Mouse (Mus musculus) CD4-positive naive resting alpha-beta T cell, adult 57 days (primary cell): Measurements from ENCODE around the gene Slc22a17. TPM values are rescaled to one million over a fixed set of nuclear protein-coding genes. Genes with fewer than 3 reads are reported as not detected.

Experiments
- total RNA-seq: library from RNA; stranded (reverse); gene quantifications from one replicate; pipeline ENCODE4 v1.2.4, GENCODE M21; 2023

Slc22a17 gene
- total RNA-seq: 2.3 TPM

GRCm38 (mm10) chr14:54912886-54913285 is at the start of gene Slc22a17:
Gene Slc22a17 (minus strand): TSS chr14:54913132.

GRCm38 (mm10) chr14:54935904-54936830 is 23.2 kb upstream of the Slc22a17 start, which contains the start of gene Cmtm5:
Gene Cmtm5 (plus strand): TSS chr14:54936261.

DNA sequence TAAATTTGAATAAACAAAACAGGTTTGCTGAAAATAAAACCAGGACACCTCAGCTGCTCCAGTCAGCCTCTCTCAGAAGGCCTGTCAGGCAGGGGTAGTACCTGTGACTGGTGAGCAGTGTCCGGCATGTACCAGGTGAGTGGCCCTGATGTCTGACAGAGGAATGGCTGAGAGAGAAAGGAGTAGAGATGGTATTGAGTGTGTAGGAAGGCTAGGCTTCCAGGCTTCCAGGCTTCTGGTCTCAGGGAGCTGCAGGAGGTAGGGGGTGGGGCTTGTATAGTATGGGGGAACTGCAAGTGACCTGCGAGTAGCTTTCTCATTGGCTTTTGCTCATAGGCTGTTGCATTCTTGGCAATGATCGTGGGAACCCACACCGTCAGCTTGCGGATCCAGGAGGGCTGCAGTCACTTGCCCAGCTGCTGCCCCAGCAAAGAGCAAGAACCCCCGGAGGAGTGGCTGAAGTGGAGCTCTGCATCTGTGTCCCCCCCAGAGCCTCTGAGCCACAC is 19.8 kb upstream of the Slc22a17 start, which contains the start of gene Il25:
TSS of gene Il25 (plus strand) at position 51 of the 506 bp plus-strand sequence.

DNA sequence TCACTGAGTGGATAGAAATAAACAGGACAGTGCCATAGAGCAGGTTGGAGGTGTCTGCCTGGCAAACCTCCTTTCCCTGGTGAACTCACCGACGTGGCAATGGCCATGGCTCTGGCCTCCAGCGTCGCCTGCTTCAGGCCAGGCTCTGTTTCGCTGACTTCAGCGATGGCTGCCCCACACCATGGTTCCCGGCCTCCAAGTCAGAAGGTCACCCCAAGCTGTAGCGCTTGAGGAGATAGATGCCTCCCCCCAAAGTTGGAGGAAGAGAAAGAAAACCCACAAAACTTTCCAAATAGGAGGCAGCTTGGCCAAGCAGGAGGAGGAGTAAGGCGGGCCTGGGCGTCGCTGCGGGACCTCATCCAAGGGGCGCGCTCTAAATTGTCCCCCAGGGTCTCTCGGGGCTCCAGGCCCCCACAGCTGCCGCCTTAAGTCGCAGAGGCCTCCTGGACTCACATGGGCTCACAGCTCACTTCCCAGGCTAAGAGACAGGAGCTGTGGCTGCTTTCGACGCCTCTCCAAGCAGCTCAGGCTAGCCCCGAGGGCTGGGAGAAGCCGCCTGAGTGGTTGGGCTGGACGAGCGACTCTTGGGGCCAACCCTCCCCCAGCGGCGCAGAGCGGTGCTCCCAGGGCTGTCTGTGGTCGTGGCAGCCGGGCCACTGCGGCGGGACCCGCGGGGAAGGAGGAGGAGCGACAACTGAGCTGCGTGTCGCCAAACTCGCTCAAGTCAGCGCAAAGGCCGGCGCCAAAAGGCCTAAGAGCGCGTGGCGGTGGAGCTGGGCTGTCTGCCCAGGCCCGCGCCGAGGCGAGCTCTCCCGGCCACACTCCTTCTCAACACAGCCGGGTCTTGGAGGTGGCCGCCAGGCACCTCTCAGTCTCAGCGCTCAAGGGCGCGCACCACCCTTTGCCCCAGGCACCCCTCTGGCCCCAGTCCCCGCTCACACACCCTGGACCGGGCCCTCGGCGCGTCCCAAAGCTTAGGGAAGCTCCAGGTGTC is 12.7 kb upstream of the Slc22a17 start, which contains the start of gene Efs:
TSS of gene Efs (minus strand) at position 778 of the 994 bp plus-strand sequence.

DNA sequence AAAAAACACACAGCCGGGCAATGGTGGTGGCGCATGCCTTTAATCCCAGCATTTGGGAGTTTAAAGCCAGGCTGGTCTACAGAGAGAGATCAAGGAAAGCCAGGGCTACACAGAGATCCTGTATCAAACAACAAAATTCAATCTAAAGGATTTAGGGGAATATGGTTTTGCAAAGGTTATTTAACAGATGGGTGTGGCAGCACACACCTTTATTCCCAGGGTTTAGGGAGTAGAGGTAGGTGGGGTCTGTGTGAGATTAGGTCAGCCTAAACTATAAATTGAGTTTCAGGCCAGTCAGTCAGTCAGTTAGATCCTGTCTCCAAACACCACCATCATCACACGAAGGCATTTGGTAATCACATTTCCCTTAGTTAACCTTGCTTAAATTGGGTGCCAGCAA is 20.7 kb downstream of the Slc22a17 start, which contains the start of gene Pabpn1:
TSS of gene Pabpn1 (plus strand) at position 301 of the 400 bp plus-strand sequence.

GRCm38 (mm10) chr14:54883154-54884021 is 29.5 kb downstream of the Slc22a17 start, which contains the start of the genes Bcl2l2 and Gm20521:
Gene Bcl2l2 (plus strand): TSS chr14:54883377.
Gene Gm20521 (plus strand): TSS chr14:54883441.

DNA sequence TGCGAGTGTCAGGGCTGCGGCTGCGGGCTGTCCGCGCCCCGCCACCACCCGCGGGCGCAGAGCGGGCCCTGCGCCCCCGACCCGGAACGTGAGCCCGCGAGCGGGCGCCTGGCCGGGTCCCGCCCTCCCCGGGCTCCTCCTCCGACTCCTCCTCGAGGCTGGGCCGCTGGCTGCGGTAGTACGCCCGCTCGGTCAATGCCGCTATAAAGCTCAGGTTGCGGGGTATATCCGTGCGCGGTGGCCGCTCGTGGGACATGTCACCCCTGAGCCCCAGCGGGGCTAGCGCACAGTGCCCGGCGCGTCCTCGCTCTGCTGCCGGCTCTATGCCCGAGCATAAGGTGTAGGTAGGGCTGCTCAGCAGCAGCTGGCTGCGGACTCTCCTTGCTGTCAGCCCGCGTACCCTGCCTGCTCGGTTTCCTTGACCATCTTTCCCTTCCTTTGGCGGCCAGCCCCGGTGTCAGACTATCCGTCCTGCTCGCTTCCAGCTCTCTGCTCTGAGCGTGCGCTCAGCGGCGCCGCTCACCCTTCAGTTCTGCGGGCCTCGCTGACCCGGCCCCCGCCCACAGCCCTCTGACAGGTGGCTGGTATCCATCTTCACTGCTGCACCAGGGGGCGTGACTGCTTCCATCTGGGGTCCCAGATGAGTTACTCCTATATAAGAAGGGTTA is 35.8 kb downstream of the Slc22a17 start, which contains the start of gene Ppp1r3e:
TSS of gene Ppp1r3e (minus strand) at position 503 of the 668 bp plus-strand sequence.

DNA sequence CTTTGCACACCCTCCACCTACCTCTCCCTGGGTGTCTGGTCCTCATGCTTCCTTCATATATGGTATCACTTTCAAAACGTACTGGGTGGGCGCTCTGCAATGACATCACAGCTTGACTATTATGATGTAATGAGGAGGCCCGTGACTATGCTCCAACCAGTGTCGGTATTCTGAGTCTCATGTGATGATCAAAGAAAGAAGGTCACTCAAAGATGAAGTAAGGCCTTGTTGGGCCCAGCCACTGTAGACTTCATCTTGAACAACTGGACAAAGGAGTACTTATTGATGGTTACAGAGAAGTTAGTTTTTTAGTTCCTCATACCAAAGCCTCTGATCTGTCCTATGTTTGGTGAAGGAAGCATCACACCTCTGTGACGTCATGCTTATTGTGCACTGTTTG is 42.1 kb downstream of the Slc22a17 start, which contains the start of gene Homez:
TSS of gene Homez (minus strand) at position 101 of the 400 bp plus-strand sequence.

Other genes with a start within 250 kb of the Slc22a17 start
- gene 1700123O20Rik, start 226.9 kb downstream of the Slc22a17 start, total RNA-seq: 30.0 TPM
- gene Acin1, start 226.2 kb downstream of the Slc22a17 start, total RNA-seq: 585 TPM
- not detected for gene Gm29776, start 214.3 kb downstream of the Slc22a17 start, total RNA-seq
- not detected for gene Cebpe, start 201.0 kb downstream of the Slc22a17 start, total RNA-seq
- gene Slc7a8, start 131.2 kb downstream of the Slc22a17 start, total RNA-seq: 0.86 TPM
- gene Rnf212b, start 99.0 kb downstream of the Slc22a17 start, total RNA-seq: not detected
- 10.6 TPM for gene Homez, start 42.2 kb downstream of the Slc22a17 start, total RNA-seq
- gene Ppp1r3e, start 35.6 kb downstream of the Slc22a17 start, total RNA-seq: 10.2 TPM
- gene Bcl2l2, start 29.8 kb downstream of the Slc22a17 start, total RNA-seq: 3.5 TPM
- gene Gm20521, start 29.7 kb downstream of the Slc22a17 start, total RNA-seq: not detected
- 273 TPM for gene Pabpn1, start 20.6 kb downstream of the Slc22a17 start, total RNA-seq
- not detected for gene Efs, start 13.0 kb upstream of the Slc22a17 start, total RNA-seq
- gene Il25, start 19.6 kb upstream of the Slc22a17 start, total RNA-seq: not detected
- gene Cmtm5, start 23.1 kb upstream of the Slc22a17 start, total RNA-seq: not detected
- gene Myh6, start 53.8 kb upstream of the Slc22a17 start, total RNA-seq: not detected
- gene Gm17428, start 63.8 kb upstream of the Slc22a17 start, total RNA-seq: not detected
- gene Myh7, start 81.5 kb upstream of the Slc22a17 start, total RNA-seq: not detected
- gene Ngdn, start 102.3 kb upstream of the Slc22a17 start, total RNA-seq: 82.5 TPM
- gene Zfhx2, start 179.2 kb upstream of the Slc22a17 start, total RNA-seq: 24.8 TPM
- gene Thtpa, start 181.7 kb upstream of the Slc22a17 start, total RNA-seq: 5.9 TPM
- 123 TPM for gene Ap1g2, start 193.5 kb upstream of the Slc22a17 start, total RNA-seq
- not detected for gene Jph4, start 203.8 kb upstream of the Slc22a17 start, total RNA-seq